Mouse (Mus musculus) embryonic facial prominence, embryonic 11.5 days (tissue): ENCODE measurements around the gene Dstyk. TPM values are rescaled to one million over a fixed set of nuclear protein-coding genes. Genes with fewer than 3 reads are reported as not detected.

Experiments
- ATAC-seq: fragments of 200-750 bp; cut with Nextera tagmentation; replicated peaks from 2 replicates; pipeline ENCODE4 v1.8.0; 2017; ENCODE audit warnings: low read depth; ENCODE audit not compliant: insufficient number of reproducible peaks, low FRiP score, low TSS enrichment
- DNase-seq: peaks from one replicate; pipeline ENCODE4 v3.0.0-alpha.2; 2015; ENCODE audit warnings: low spot score
- H3K27ac ChIP-seq: fragments of 300-500 bp; sonication (generic); replicated peaks from 2 replicates; pipeline ENCODE4 v1.5.1; 2014; ENCODE audit warnings: mild to moderate bottlenecking, low read depth, low read length, control low read depth
- H3K27me3 ChIP-seq: fragments of 300-500 bp; sonication (generic); 2 replicates; pipeline ENCODE4 v1.6.1; 2014; ENCODE audit warnings: mild to moderate bottlenecking, low read length, moderate library complexity, mixed read lengths; ENCODE audit not compliant: control insufficient read depth, insufficient read depth
- H3K36me3 ChIP-seq: fragments of 300-500 bp; sonication (generic); replicated peaks from 2 replicates; pipeline ENCODE4 v1.6.1; 2014; ENCODE audit warnings: low read depth, mild to moderate bottlenecking, low read length, moderate library complexity, mixed read lengths; ENCODE audit not compliant: control insufficient read depth, insufficient read depth
- H3K4me1 ChIP-seq: fragments of 300-500 bp; sonication (generic); 2 replicates; pipeline ENCODE4 v1.6.1; 2014; ENCODE audit warnings: low read length, mixed read lengths; ENCODE audit not compliant: control insufficient read depth, insufficient read depth
- H3K4me2 ChIP-seq: fragments of 300-500 bp; sonication (generic); 2 replicates; pipeline ENCODE4 v1.6.1; 2014; ENCODE audit warnings: low read depth, mild to moderate bottlenecking, control low read depth, low read length, moderate library complexity
- H3K4me3 ChIP-seq: fragments of 300-500 bp; sonication (generic); 2 replicates; pipeline ENCODE4 v1.5.1; 2014; ENCODE audit warnings: low read depth, low read length, control low read depth
- H3K9ac ChIP-seq: fragments of 300-500 bp; sonication (generic); replicated peaks from 2 replicates; pipeline ENCODE4 v1.6.1; 2014; ENCODE audit warnings: mild to moderate bottlenecking, control low read depth, low read length
- H3K9me3 ChIP-seq: fragments of 300-500 bp; sonication (generic); replicated peaks from 2 replicates; pipeline ENCODE4 v1.6.1; 2016; ENCODE audit warnings: mild to moderate bottlenecking, low read length, inconsistent platforms, mixed read lengths; ENCODE audit not compliant: control insufficient read depth
- WGBS: fragments of 180-500 bp; shearing (Covaris S2); extraction: QIAGEN DNeasy Blood & Tissue Kit; methylation state at CpG from one replicate; pipeline ENCODE4 v1.1.7; 2014; 5-methylcytosine and 5-hydroxymethylcytosine counted together
- polyA plus RNA-seq: library from polyadenylated mRNA; unstranded; fragments of >200 nt; fragmentation: Nextera tagmentation; extraction: Ambion mirVana; gene quantifications from 2 replicates; pipeline ENCODE4 v1.2.1, GENCODE M21; 2014

Gene Dstyk
- polyA plus RNA-seq, 1 experiment from 2014 or later = 11.9 TPM

DNA sequence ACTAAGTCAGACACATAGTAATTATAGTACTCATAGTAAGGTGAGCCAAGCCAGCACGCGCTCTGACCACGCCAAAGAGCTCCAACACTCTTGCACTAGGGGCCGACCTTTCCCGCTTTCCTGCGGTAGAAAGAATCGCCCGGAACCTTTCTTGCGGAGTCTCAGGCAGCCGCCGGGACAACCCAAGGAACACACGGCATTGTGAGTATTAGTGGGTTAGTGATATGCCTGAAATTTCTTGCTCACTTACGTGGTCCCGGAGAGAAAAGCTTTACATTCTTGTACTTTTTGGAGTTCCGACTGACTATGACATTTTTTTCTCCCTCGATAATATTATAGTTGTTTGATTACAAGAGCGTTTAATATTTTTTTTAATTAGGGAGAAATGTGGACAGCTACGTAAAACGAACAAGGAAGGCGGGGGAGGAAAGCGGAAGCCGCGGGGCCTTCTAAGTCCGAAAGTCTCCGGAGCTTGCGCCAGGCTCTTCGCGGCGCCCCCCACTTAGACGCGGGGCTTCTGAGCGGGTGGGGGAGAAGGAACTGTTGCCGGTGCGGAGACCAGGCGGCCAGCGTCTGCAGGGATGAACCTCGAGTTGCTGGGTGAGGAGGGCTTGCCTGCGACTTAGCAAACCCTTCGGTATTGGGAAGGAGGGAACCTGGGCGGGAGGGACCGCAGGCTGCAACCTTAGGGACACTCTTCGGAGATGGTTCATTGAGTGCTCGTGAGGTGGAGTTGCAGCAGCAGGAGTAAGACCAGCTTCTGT, 59.8 kb downstream of the Dstyk start, which contains the start of gene Rbbp5:
Rbbp5 (plus strand) TSS at position 438 of the 764 bp plus-strand sequence.
- Histone ChIP-seq H3K4me2 (peak within 1 kb of the TSS; percentile 64), H3K4me1 (no peaks in the 10 kb centered on the region), H3K4me3 (peak within 1 kb of the TSS; percentile 85), H3K9me3 (no peaks in the 10 kb centered on the region), H3K27ac (peak within 1 kb of the TSS; percentile 17; the same call in 1 of the 2 replicates), H3K27me3 (no peaks in the 10 kb centered on the region), H3K9ac (peak within 1 kb of the TSS; percentile 87), H3K36me3 (no peaks in the 10 kb centered on the region)
- ATAC-seq = peak; percentile 80
- under 1% methylated on average over 43 of the region's 43 CpGs for WGBS
- DNase-seq = peak; percentile 92

GRCm38 (mm10) chr1:132479438-132479837, 62.1 kb downstream of the Dstyk start:
- 78% methylated on average over 1 of the region's 1 CpGs for WGBS
- H3K9me3 ChIP-seq = no peaks in the 10 kb centered on the region
- H3K4me3 ChIP-seq = no peak overlapping the region
- no peaks in the 10 kb centered on the region for H3K36me3 ChIP-seq
- DNase-seq (no peak), ATAC-seq (no peak)
- no peak overlapping the region for H3K27ac ChIP-seq
- H3K4me1 ChIP-seq = no peaks in the 10 kb centered on the region
- no peaks in the 10 kb centered on the region for H3K27me3 ChIP-seq
- H3K9ac ChIP-seq = no peak overlapping the region
- no peak overlapping the region for H3K4me2 ChIP-seq

GRCm38 (mm10) chr1:132481619-132482018, 64.3 kb downstream of the Dstyk start:
- 92% methylated on average over 2 of the region's 2 CpGs for WGBS
- H3K27me3 ChIP-seq = no peaks in the 10 kb centered on the region
- no peak overlapping the region for H3K4me2 ChIP-seq
- no peak overlapping the region for H3K27ac ChIP-seq
- no peak overlapping the region for H3K4me3 ChIP-seq
- ATAC-seq (no peak), DNase-seq (no peak)
- no peaks in the 10 kb centered on the region for H3K4me1 ChIP-seq
- H3K36me3 ChIP-seq = peaks cover 2% of the 10 kb centered on the region; the same call in 1 of the 2 replicates
- H3K9ac ChIP-seq = no peak overlapping the region
- H3K9me3 ChIP-seq = no peaks in the 10 kb centered on the region

DNA sequence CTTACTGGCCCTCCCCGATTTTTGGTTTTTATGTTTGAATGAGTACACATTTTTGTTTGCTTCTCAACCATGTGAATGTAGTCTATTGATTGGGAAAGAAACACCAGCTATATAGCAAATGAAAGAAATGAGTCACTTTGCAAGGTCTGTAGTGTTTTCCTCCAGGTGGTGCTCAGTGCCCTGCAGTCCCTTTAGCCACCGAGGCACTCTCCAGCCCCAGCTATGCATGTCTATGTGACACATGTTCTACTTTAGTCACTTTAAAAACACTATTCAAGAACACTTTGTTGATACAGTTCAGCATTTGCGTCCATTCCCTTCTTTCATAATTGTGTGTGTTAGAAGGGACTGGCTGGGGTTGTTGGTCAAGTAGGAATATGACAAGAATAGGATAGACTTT, 65.9 kb downstream of the Dstyk start:
- Histone ChIP-seq H3K9me3 (no peaks in the 10 kb centered on the region), H3K9ac (no peak overlapping the region), H3K27ac (no peak overlapping the region), H3K27me3 (no peaks in the 10 kb centered on the region), H3K4me1 (no peaks in the 10 kb centered on the region), H3K4me3 (no peak overlapping the region), H3K4me2 (no peak overlapping the region), H3K36me3 (peaks cover 2% of the 10 kb centered on the region; the same call in 1 of the 2 replicates)
- no peak for DNase-seq
- 88% methylated on average over 3 of the region's 3 CpGs for WGBS
- no peak for ATAC-seq

GRCm38 (mm10) chr1:132483759-132484158, 66.4 kb downstream of the Dstyk start:
- Histone ChIP-seq H3K4me2 (no peak overlapping the region), H3K27ac (no peak overlapping the region), H3K36me3 (peaks cover 2% of the 10 kb centered on the region; the same call in 1 of the 2 replicates), H3K9ac (no peak overlapping the region), H3K4me3 (no peak overlapping the region), H3K27me3 (no peaks in the 10 kb centered on the region), H3K4me1 (no peaks in the 10 kb centered on the region), H3K9me3 (no peaks in the 10 kb centered on the region)
- DNase-seq = no peak
- ATAC-seq = no peak
- 91% methylated on average over 6 of the region's 6 CpGs for WGBS

GRCm38 (mm10) chr1:132500535-132500934, 83.2 kb downstream of the Dstyk start:
- H3K4me1 ChIP-seq = no peaks in the 10 kb centered on the region
- H3K4me2 ChIP-seq = no peak overlapping the region
- H3K27ac ChIP-seq = no peak overlapping the region
- no peak for ATAC-seq
- H3K27me3 ChIP-seq = no peaks in the 10 kb centered on the region
- WGBS = 95% methylated on average over 2 of the region's 2 CpGs
- no peaks in the 10 kb centered on the region; the same call in 1 of the 2 replicates for H3K36me3 ChIP-seq
- no peaks in the 10 kb centered on the region for H3K9me3 ChIP-seq
- DNase-seq = no peak
- no peak overlapping the region for H3K9ac ChIP-seq
- no peak overlapping the region for H3K4me3 ChIP-seq

- Histone ChIP-seq H3K4me2 (no peak overlapping the region), H3K4me3 (no peak overlapping the region), H3K9ac (no peak overlapping the region), H3K27ac (no peak overlapping the region), H3K27me3 (no peaks in the 10 kb centered on the region), H3K9me3 (no peaks in the 10 kb centered on the region), H3K36me3 (no peaks in the 10 kb centered on the region; the same call in 1 of the 2 replicates), H3K4me1 (no peaks in the 10 kb centered on the region)
- DNase-seq (no peak), ATAC-seq (no peak)
- 90% methylated on average over 5 of the region's 5 CpGs for WGBS
Observed at GRCm38 (mm10) chr1:132505155-132505554, 87.8 kb downstream of the Dstyk start.

- 81% methylated on average over 7 of the region's 7 CpGs for WGBS
- no peak for ATAC-seq
- H3K4me1 ChIP-seq = no peaks in the 10 kb centered on the region
Observed at GRCm38 (mm10) chr1:132506058-132506457, 88.7 kb downstream of the Dstyk start, which contains the start of gene Tmem81. TSS of gene Tmem81 (plus strand) at chr1:132506230.

More at GRCm38 (mm10) chr1:132506058-132506457, 88.7 kb downstream of the Dstyk start, which contains the start of gene Tmem81:
- H3K27ac ChIP-seq = no peak within 1 kb of the TSS
- no peak within 1 kb of the TSS for H3K4me2 ChIP-seq
- no peak within 1 kb of the TSS for H3K4me3 ChIP-seq
- H3K27me3 ChIP-seq = no peaks in the 10 kb centered on the region
- no peak within 1 kb of the TSS for H3K9ac ChIP-seq
- no peaks in the 10 kb centered on the region; the same call in 1 of the 2 replicates for H3K36me3 ChIP-seq
- no peak for DNase-seq
- no peaks in the 10 kb centered on the region for H3K9me3 ChIP-seq
